Mouse (Mus musculus): Measurements from ENCODE around the gene Nacc1.
A peak's percentile ranks its signal among the peaks of the same experiment; 100 is the strongest.

Gene Nacc1

DNA sequence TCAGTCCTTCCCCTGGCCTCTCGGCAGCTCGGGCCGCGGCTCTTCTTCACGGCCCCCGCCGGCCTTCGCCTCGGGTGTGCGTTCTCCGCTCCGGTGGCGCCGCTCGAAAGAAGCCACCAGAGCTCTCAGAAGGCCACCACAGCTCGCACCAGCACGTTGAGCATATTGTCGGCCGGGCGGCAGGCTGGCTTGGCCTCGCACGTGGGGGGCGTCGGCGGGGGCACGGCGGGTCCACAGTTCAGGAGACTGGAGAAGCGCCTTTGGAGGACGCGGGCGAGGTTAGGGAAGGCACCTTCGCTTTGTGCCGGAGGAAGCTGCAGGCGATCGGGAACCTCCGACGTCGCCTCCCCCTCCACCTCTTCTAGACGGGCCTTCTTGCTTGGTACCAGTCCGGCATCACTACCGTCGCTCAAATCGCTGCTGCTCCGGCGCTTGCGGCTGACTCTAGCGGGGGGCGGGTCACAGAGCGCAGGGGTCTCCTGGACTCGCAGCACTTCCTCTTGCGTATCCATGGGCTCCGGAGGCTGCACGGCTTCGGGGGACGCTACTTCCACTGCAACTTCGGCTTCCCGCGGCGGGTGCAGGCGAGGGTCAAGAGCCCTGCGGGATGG lies 25.6 kb downstream of the Nacc1 start:
- peak; percentile 67 for DNase-seq

DNA sequence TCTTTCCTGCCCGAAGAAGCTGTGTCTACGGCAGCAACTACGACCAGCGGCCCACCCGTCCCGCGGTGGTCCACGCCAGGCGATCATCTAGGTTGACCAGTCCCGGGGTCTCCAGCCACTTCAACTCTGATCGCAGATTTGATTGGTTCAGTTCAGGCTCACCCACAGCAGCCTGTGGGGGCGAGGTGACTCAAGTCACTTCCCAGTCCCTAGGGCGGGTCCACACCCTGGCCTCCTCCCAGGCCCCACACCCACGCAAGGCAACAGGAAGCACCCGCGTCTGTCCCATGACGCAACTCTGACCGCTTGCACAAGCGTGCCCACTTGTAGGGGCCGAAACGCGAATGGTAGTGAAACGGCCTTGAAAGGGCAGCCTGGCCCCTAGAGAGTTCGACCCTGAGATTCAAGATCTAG lies 26.2 kb downstream of the Nacc1 start:
- DNase-seq, result peak; percentile 87

DNA sequence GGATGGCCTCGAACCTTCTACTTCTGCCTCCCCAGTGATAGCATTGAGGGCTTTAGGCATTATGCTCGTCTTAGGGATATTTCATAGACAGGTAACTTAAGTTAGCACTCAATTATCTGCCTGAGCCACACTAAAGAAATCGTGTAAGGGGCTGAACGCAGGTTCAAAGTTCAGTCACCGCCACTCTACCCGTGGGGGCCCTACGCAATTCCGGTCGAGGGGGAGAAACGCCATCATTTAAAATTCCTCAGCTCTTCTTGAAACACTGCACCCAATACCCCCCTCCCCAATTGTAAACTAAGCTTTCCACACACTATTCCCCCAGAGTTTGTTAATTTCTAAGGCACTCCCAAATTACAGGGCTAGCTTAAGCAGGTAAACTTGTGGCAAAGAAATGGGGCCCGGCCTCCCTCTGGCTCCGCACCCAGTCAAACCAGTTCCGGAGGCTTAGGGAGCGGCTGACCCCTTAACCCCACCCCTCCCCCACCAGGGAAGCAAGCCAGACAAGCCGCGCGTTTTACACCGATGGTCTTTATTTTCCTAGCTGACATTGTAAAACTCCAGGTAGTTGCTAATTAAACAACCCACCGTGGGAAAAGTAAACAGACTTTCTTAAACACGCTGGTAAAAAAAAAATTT lies 26.7 kb downstream of the Nacc1 start:
- DNase-seq, result peak; percentile 72

DNA sequence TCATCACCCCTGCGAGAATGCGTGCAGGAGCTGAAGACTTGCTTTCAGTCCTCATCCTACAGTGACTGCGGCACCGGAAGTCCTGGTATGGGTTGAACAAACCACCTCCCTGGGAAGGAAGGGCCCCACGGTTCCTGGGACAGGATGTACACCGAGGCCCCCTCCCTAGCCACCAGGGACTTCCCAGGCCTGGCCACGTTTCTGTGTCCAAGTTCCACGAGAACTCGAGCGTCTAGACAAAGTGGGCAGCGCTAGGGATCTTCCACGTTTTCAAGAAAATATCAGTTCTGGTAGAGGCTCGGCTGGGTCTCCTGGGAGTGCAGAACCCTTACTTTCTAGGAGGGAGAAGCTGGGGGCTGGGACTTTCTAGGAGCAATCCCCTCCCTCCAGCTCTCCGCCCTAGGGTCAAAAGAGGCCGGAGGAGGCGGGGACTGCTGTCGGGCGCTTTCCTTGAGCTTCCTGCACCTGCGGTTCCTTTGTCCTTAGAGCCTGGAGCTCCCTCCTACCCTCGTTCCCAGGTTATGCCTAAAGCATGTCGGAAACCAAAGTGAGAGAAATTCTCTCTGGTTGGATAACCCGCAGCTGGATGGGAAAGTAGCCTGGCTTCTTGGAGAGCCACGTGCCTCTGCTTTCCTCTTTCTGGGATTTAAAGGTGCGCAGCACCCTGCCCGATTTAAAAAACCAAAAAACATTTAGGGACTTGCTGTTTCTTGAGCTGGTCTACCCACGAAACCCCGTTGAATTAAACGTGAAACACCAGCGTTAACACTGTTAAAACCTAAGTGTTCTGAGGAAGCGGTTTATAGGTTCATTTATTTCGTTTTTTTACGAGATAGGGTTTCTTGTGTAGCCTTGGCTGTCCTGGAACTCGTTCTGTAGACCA lies 27.5 kb downstream of the Nacc1 start:
- peak; percentile 73 for DNase-seq

DNA sequence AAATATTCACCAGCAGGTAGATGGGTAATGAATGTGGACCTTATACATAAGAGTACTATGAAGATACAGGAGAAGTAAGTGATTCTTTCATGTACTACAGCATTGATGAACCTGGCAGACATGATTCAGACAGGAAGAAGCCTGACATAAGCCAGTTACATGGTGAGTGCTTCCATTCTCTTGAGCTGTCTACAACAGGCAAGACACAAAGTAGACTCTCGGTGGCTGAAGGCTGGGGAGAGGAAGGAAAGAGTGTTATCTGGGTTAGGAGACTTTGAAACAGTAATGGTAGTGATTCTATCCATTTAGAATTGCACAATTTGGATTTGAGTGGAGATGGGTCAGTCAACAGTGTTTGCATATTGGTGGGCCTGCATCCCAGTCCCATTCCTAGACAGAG lies 28.7 kb downstream of the Nacc1 start:
- DNase-seq, result no peak

DNA sequence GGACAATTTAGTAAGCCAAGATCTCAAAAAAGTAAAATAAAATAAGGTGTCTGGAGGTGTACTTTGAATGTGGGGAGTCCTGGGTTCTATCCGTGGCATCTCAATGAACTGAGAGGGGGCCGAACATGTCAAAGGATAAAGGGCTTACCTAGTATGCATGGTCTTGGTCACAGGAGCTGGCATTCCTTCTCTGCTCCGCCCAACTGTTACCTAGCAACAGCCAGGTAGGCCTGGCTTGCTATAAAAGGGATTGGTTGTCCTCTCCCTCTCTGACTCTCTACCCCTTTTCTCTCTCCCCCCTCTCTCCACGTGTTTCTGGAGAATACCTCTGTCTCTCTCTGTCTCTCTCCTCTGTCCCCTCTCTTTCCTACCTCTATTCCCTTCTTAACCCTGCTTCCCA lies 30.0 kb downstream of the Nacc1 start:
- DNase-seq, result peak; percentile 35

DNA sequence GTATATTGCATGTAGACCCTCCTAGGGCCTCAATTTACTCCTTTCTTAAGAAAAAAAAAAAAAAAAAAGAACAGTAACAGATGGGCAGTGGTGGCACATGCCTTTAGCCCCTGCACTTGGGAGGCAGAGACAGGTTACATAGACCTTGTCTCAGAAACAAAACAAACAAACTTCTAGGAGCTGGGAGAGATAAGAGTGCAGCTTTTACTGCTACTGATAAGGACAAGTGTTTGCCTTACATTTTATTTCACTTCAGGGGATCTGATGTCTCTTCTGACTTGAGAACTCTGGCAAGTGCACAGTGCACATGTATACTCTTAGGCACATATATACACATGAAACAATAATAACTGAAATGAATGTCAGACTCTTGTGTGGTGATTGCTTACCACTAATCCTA lies 30.5 kb downstream of the Nacc1 start:
- no peak for DNase-seq

DNA sequence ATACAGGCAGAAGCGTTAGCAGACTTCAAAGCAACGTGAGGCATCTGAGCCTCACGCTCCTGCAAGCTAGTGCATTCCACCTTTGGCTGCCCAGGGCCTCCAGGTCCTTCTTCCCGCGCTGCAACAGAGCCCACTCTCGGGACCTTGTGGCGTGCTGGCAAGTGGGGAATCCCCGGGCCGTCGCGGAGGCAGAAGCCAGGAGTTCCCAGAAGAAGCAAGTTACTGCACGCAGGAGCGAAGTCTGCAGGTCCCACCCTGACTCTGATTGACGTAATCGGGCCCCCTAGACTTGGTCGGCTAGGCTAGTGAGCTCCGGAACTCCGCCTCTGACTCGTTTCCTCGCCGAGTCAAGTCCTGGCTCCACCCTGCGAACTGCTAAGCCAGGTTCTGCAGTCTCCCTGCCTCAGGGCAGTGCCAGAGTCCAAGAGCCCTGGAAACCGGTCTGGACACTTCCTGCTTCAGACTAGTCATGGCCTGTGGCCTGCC lies 31.0 kb downstream of the Nacc1 start:
- peak; percentile 85 for DNase-seq

DNA sequence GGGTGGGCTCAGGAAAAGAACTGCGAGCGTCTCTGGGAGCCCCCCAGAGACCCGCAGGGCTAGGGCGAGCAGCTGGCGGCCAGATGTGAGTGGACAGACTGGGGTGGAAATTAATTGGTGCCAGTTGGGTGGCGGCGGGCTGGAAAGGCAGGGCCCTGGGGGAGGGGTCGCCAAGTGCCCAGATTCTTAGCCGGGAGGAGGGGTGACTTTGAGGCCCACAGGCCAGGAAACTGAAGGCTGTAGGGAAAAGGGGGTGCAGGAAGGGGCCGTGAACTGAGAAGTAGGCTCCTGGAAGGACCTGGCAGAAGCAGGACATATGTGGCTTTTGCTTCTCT lies 31.5 kb downstream of the Nacc1 start:
- DNase-seq, result no peak

DNA sequence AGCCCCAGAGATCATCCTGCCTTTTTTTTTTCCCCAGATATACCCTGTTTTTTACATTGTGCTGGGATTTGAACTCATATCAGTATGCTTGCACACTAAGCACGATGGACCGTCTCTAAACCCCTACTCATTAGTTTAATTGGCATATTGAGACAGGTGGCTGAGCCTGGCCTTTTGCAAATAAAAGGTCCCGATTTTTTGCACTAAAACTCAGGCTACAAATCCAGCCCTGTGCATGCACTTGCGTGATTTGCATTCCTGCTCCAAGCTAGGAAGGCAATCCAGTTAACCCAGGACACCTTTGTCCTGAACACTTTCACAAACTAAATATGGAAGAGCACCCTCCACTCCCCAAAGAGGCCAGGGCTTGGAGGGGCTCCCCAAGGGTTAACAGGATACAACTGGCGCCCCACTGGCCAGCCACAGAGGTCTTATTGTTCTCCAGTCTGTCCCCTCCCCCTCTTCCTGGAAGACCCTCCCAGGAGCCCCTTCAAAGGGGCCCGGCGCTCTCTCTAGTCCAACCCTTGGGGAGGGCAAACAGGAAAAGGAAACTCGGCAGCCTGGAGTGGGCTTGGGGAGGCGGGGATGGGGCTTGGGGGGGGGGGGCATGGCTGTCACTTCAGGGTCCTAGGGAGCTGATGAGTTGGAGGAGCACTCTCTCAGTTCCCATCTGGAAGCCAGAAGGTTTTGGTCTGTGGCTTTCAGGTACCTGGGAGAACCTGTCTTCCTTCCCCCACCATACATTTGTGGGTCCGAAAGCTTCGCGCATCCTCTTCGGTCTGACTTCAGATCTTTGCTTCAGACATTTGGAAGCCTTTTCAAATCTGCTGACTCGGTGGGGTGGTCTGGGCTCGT lies 32.1 kb downstream of the Nacc1 start:
- DNase-seq, result no peak

DNA sequence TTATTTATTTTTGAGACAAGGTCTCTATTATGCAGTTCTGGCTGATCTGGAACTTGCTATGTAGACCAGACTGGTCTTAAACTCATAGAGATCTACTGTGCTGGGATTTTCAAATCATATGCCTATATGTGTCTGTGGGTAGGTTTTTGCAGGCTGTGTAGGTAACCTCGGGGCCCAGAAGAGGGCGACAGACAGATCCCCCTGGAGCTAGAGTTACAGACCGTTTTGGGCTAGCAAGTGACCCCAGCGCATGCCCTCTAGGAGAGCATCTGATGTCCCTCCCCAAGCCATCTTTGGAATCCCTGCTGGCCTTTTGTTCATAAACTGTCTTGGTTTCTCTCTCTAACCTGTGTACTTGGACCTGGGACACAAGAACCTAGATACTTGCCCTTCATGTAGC lies 33.1 kb downstream of the Nacc1 start:
- DNase-seq, result no peak

DNA sequence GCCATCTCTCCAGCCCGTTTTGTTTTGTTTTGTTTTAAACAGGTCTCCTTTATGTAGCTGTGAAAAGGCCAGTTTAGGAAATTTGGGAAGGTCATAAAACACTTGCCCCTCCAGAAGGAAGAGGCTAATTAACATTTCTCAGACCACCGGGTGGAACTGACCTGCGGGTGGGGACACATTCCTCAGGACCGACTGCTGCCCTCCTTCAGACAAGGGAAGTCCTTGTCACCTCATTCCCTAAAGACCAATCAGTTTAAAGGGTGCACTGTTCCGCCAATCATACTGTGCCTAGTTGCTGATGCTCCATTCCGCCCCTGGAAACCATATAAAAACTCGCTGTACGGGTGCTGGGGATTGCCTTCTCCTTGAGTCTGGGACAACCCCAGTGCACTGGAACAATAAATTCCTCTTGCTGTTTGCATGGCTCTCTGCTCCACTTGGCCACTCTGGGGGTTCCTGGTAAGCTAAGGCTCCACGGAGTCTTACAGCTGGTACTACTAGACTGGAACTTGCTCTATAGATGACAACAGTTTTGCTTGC lies 34.5 kb downstream of the Nacc1 start:
- DNase-seq, result no peak

DNA sequence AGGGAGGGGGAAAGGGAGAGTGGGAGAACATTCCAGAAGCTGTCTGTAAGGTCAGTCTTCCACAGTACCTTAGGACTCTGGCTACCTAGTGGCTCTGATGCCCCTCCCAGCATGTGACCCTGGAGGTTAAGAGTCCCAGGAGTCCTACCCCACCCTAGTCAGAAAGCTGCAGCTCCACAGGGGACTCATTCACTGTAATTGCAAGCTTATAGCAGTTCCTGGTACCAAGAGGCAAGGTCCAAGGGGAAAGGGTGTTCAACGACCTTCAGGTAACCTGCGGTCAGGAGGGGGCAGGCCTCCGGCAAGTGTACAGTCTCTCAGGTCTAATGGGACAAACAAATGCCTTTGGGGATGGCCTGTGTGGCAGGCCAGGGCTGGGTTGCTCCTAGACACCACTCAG lies 37.4 kb downstream of the Nacc1 start:
- DNase-seq, result no peak

DNA sequence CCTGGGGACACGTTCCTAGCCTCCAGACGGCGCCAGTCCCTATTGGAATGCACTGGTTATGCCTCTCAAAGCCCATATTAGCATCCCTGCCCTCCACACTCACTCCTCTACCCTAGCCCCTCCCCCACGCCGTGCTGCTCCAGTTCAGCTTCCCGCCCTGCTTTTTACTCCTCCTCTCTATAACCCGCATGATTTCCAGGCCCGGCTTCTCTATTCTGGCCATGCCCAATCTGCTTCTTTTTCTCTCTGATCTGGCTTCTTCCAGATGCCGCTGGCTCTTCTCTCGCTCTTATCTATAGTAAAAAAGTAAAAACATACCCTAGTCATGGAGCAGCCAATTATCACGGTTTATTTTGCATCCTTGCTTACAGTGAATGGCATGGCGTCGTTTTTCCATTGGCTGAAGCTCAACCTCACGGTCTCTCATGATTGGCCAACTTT lies 40.2 kb downstream of the Nacc1 start:
- DNase-seq, result no peak

DNA sequence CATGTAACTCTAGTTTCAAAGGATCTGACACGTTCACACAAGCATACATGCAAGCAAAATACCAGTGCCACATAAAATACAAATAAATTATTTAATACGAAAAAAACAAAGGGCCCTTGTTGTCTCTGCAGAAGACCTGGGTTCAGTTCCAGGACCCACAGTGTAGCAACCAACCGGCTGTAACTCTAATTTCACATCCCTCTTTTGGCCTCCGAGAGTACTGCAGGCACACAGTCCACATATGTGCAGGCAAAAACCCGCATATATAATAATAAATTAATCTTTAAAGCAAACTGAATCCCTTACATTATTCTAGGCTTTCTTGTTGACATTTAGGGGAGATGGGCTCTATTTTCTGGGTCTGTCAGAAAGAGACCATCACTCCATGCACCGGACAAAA lies 40.9 kb downstream of the Nacc1 start:
- DNase-seq, result no peak

DNA sequence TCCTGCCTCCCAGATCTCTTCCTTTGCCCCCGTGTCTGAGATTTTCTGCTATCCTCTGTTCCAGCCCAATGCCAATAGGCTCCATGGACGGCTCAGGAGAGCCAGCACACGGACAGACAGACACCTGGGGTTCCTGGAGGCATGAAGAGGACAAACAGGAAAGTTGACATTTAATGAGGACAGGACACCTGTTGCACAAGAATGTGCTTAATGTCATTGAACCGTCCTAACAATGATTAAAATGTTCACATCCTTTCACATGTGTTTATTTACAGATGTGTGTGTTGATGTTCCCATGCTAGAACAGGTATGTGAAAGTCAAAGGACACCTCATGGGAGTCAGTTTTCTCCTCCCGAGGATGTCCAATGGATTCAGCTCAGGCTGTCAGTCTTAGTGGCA lies 44.6 kb downstream of the Nacc1 start:
- no peak for DNase-seq

DNA sequence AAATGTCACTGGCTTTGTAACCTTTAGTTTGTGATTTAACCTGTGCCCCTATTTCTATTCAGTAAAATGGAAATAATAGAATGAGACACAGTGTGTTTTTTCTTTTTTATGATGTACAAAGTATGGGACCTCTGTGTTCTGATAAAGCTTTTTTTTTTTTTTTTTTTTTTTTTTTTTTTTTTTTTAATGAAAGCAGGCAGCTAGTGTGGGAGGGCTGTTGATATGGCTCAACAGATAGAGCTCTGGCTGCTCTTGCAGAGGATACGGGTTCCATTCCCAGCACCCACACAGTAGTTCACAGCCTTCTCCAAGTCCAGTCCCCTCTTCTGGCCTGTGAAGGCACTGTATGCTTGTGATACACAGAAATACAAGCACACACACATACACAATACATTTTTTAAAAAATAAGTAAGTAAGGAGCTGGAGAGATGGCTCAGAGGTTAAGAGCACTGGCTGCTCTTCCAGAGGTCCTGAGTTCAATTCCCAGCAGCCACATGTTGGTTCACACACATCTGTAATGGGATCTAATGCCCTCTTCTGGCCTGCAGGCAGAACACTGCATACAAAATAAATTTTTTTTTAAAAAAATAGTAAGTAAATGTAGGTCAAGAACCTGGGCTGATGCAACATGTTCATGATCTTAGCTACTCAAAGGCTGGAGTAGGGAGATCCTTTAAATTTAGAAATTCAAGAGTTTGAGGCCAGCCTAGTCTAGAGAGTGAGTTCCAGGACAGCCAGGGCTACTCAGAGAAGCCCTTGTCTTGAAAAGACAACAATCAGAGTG lies 45.9 kb downstream of the Nacc1 start:
- no peak for DNase-seq

DNA sequence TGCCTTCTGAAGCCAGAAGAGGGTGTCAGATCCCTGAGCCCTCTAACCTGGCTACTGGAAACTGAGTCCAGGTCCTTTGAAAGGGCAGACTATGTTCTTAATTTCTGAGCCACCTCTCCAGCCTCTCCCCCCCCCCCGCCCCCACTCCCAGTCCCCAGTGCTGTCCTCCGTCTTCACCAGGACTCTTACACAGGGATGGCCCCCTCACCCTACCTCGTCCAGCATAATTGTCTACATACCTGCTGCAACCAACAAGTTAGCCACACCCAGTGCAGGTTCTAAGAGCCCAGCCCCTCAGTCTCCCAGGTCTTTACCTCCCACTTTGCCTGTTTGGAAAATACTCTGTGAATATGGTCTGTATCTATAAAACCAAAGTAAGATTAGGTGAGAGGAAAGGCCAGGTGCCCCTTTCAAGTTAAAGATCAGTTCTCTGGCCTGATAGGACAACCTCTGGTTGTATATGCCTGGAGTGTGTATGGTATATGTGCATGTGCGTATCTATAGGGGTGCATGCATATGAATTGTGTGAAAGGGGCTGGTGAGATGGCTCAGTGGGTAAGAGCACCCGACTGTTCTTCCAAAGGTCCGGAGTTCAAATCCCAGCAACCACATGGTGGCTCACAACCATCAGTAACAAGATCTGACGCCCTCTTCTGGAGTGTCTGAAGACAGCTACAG lies 46.9 kb downstream of the Nacc1 start:
- DNase-seq, result no peak

DNA sequence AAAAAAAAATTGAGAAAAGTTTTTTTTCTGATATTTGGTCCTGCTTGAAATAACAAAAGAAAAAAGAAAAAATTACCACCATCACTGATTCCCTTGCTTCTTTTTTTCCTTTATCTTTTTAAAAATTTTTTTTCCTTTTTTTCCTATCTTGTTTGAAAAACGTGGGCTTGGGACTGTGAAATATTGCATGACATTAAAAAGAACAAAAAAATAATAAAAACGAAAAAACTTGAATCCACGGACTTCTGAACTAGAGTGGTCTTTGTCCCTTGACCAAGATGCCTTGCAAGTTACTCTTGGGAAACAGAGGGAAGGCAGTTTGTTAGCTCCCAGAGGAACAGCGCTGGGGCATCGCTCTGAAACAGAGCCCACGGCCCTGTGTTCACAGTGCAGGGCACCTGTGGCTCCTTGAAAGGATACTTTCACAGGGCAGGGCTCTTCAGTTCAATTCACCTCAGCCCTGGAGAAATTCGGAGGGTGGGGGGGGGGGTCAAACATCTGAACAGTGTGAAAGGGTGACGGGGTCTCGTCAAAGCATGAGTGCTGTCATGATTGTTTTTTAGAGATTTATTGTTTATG lies 47.6 kb downstream of the Nacc1 start:
- DNase-seq, result no peak

DNA sequence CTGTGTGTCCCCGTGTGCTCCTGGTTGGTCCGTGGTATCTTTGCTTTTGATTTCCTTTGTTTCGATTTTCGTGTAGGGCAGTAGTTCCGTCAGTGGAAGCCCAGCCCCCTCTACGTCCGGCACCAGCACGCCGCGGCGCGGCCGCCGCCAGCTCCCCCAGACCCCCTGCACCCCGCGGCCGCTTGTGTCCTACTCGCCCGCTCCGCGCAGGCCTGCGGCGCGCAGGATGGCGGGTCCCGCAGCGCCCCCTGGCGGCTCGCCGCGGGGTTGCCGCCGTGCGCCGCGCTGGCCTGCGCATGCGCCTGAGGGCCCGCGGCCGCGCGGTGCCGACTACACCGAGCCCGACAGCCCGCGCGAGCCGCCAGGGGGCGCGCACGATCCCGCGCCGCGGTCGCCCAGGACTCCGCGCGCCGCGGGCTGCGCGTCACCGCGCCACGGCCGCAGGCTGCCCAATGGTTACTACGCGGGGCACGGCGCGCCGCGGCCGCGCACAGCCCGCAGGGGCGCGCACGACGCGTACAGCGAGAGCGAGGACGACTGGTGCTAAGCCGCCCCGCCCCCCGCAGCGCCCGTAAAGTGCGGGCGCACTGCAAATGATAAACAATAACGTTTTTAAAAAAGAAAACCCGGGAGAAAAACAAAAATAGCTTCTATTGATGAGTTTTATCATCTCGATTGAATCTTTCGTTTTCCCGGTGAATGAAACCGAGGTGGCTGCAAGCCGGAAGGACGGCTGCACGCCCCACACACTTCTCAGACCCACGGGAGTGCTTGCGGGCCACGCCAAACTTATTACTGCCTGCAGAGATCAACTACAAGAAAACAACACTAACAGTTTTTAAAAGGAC lies 48.3 kb downstream of the Nacc1 start:
- peak; percentile 96 for DNase-seq
